Mouse (Mus musculus) kidney, postnatal 0 days (tissue): ENCODE data around the gene Macrod2. TPM values are rescaled to one million over a fixed set of nuclear protein-coding genes. Genes with fewer than 3 reads are reported as not detected.

Source experiments
- ATAC-seq: fragments of 200-750 bp; cut with Nextera tagmentation; replicated peaks from 2 replicates; pipeline ENCODE4 v1.8.0; 2017; ENCODE audit warnings: low read depth, moderate number of reproducible peaks, moderate TSS enrichment, moderate library complexity; ENCODE audit not compliant: low FRiP score
- DNase-seq: peaks from one replicate; pipeline ENCODE4 v3.0.0-alpha.2; 2016; ENCODE audit warnings: low spot score
- H3K27ac ChIP-seq: fragments of 300-500 bp; sonication (generic); 2 replicates; pipeline ENCODE4 v1.5.1; 2014; ENCODE audit warnings: mild to moderate bottlenecking
- H3K27me3 ChIP-seq: fragments of 300-500 bp; sonication (generic); 2 replicates; pipeline ENCODE4 v1.6.1; 2014; ENCODE audit warnings: low read length, mixed read lengths; ENCODE audit not compliant: insufficient read depth
- H3K36me3 ChIP-seq: fragments of 300-500 bp; sonication (generic); 2 replicates; pipeline ENCODE4 v1.6.1; 2014; ENCODE audit warnings: low read length, mixed read lengths; ENCODE audit not compliant: insufficient read depth
- H3K4me1 ChIP-seq: fragments of 300-500 bp; sonication (generic); replicated peaks from 2 replicates; pipeline ENCODE4 v1.6.1; 2014; ENCODE audit warnings: antibody characterized with exemption, low read length, mixed read lengths; ENCODE audit not compliant: insufficient read depth
- H3K4me2 ChIP-seq: fragments of 300-500 bp; sonication (generic); 2 replicates; pipeline ENCODE4 v1.6.1; 2014; ENCODE audit warnings: mild to moderate bottlenecking, low read length, moderate library complexity, mixed read lengths
- H3K4me3 ChIP-seq: fragments of 300-500 bp; sonication (generic); replicated peaks from 2 replicates; pipeline ENCODE4 v1.5.1; 2014; ENCODE audit warnings: low read depth, low read length
- H3K9ac ChIP-seq: fragments of 300-500 bp; sonication (generic); 2 replicates; pipeline ENCODE4 v1.6.1; 2014; ENCODE audit warnings: low read depth, low read length
- H3K9me3 ChIP-seq: fragments of 300-500 bp; sonication (generic); replicated peaks from 2 replicates; pipeline ENCODE4 v1.6.1; 2016; ENCODE audit warnings: low read length, inconsistent platforms, mixed read lengths
- CTCF ChIP-seq: IDR thresholded peaks from 2 replicates; pipeline ENCODE4 v1.5.1; 2016; ENCODE audit warnings: antibody characterized with exemption, low read depth, mild to moderate bottlenecking, moderate library complexity
- WGBS: fragments of 180-500 bp; shearing (Covaris S2); extraction: QIAGEN DNeasy Blood & Tissue Kit; methylation state at CpG from one replicate; pipeline ENCODE4 v1.1.7; 2014; 5-methylcytosine and 5-hydroxymethylcytosine counted together
- polyA plus RNA-seq: library from polyadenylated mRNA; unstranded; fragments of >200 nt; fragmentation: Nextera tagmentation; extraction: Ambion mirVana; gene quantifications from 2 replicates; pipeline ENCODE4 v1.2.1, GENCODE M21; 2015

Gene Macrod2
- polyA plus RNA-seq, 1 experiment from 2014 or later: 28.6 TPM

GRCm38 (mm10) chr2:141013443-141014165, 618.5 kb downstream of the Macrod2 start:
- DNase-seq: peak; percentile 80
- Histone ChIP-seq H3K27me3 (no peaks in the 10 kb centered on the region), H3K9me3 (no peaks in the 10 kb centered on the region), H3K27ac (no peak overlapping the region), H3K4me2 (0 out of 2 replicates have a peak overlapping the region, but pooled peaks have one; percentile 2), H3K36me3 (no peaks in the 10 kb centered on the region), H3K4me1 (0 out of 2 replicates have a peak, but pooled peaks cover 5% of the 10 kb centered on the region), H3K9ac (no peak overlapping the region), H3K4me3 (no peak overlapping the region)
- no peak for TF ChIP-seq CTCF
- peak; percentile 49; the same call in 1 of the 2 replicates for ATAC-seq
- 17% methylated on average over 8 of the region's 8 CpGs for WGBS

- no peak for TF ChIP-seq CTCF
- WGBS: 95% methylated on average over 4 of the region's 4 CpGs
- no peaks in the 10 kb centered on the region for H3K9me3 ChIP-seq
- no peak for ATAC-seq
- no peaks in the 10 kb centered on the region for H3K36me3 ChIP-seq
- no peak overlapping the region for H3K4me2 ChIP-seq
- no peak overlapping the region for H3K4me3 ChIP-seq
- no peak overlapping the region for H3K27ac ChIP-seq
- no peak overlapping the region for H3K9ac ChIP-seq
- H3K27me3 ChIP-seq: no peaks in the 10 kb centered on the region
- no peaks in the 10 kb centered on the region for H3K4me1 ChIP-seq
- no peak for DNase-seq
These were observed 627.9 kb downstream of the Macrod2 start for GRCm38 (mm10) chr2:141022971-141023370.

DNA sequence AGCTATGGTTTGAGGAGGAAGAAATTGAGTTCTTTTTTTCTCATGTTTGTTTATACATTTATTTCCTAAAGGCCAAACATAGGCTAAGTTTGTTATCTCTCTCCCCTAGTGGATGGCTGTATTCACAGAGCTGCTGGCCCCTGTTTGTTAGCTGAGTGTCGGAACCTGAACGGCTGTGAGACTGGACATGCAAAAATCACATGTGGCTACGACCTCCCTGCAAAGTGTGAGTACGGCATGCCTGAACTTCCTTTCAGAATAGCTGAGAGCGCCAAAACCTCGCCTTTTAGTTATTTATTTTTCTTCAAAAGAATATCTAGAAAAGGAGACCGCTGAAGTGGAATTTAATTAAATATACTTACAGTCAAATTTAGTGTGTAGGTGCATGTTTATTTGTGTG, 628.8 kb downstream of the Macrod2 start:
- no peak overlapping the region for H3K4me2 ChIP-seq
- no peak for ATAC-seq
- no peaks in the 10 kb centered on the region for H3K9me3 ChIP-seq
- no peak overlapping the region for H3K27ac ChIP-seq
- no peaks in the 10 kb centered on the region for H3K27me3 ChIP-seq
- no peak for TF ChIP-seq CTCF
- no peaks in the 10 kb centered on the region for H3K36me3 ChIP-seq
- WGBS: 37% methylated on average over 7 of the region's 7 CpGs
- no peak overlapping the region for H3K9ac ChIP-seq
- no peak overlapping the region for H3K4me3 ChIP-seq
- no peaks in the 10 kb centered on the region for H3K4me1 ChIP-seq
- peak; percentile 36 for DNase-seq

- ATAC-seq (no peak), DNase-seq (peak; percentile 47)
- Histone ChIP-seq H3K4me1 (no peaks in the 10 kb centered on the region), H3K27ac (no peak overlapping the region), H3K36me3 (no peaks in the 10 kb centered on the region), H3K4me3 (no peak overlapping the region), H3K9ac (no peak overlapping the region), H3K4me2 (no peak overlapping the region), H3K27me3 (no peaks in the 10 kb centered on the region), H3K9me3 (no peaks in the 10 kb centered on the region)
- no peak for TF ChIP-seq CTCF
- 49% methylated on average over 6 of the region's 6 CpGs for WGBS
These were observed 629.4 kb downstream of the Macrod2 start for GRCm38 (mm10) chr2:141024316-141025043.

- TF ChIP-seq CTCF: no peak
- Histone ChIP-seq H3K4me1 (no peaks in the 10 kb centered on the region), H3K4me2 (no peak overlapping the region), H3K9ac (no peak overlapping the region), H3K36me3 (no peaks in the 10 kb centered on the region), H3K27ac (no peak overlapping the region), H3K9me3 (no peaks in the 10 kb centered on the region), H3K27me3 (no peaks in the 10 kb centered on the region), H3K4me3 (no peak overlapping the region)
- no peak for ATAC-seq
- no peak for DNase-seq
- 30% methylated on average over 4 of the region's 4 CpGs for WGBS
These were observed 661.8 kb downstream of the Macrod2 start for GRCm38 (mm10) chr2:141056685-141057454.

- Histone ChIP-seq H3K4me3 (no peak overlapping the region), H3K4me2 (no peak overlapping the region), H3K36me3 (no peaks in the 10 kb centered on the region), H3K9ac (no peak overlapping the region), H3K9me3 (no peaks in the 10 kb centered on the region), H3K4me1 (no peaks in the 10 kb centered on the region), H3K27me3 (no peaks in the 10 kb centered on the region), H3K27ac (no peak overlapping the region)
- no peak for ATAC-seq
- no peak for DNase-seq
- no peak for TF ChIP-seq CTCF
- 57% methylated on average over 4 of the region's 4 CpGs for WGBS
These were observed 662.3 kb downstream of the Macrod2 start for GRCm38 (mm10) chr2:141057455-141057833.
